Mouse (Mus musculus) lung, postnatal 4 days (tissue): Measurements from ENCODE around the gene Focad.

Experiments used
- DNase-seq, 2 experiments: peaks; one replicate each; pipeline ENCODE4 v3.0.0; 2021

Gene Focad

DNA sequence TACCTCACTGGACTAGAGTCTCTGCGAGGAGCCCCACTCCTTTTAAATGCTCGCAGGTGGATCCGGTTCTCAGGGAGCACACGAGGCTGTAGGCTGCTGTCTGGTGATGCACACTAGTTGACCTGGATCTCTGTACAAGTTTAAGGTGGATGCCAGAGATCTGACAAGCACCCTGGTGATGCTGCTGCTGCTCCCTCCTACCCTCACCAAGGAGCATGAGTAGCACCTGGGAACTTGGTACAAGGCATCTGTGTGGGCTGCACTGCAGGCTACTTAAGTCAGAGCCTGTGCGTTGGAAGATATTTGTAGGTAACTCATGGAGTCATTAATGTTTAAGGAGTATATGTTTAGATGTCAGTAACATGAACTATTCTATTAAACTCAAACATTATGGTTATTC lies 62.5 kb downstream of the Focad start:
- DNase-seq, result no peak

DNA sequence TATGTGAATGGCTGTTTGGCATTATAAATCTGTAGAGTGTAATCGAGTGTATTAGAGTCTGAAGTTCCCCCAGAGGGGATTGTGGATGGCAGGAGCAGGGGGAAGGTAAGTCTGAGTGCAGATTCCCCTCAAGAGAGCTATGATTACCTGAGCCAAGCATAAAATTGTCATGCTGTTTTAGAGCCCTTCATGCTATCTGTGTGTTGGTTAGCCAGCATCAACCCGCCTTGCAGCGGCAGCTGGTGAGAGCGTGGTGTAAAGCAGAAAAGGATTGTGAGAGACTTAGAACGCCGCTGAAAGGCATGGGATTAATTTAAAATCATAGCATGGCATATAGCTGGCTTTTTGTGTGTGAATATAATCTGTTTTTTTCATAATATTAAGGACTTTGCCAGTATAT lies 63.2 kb downstream of the Focad start:
- no peak for DNase-seq

DNA sequence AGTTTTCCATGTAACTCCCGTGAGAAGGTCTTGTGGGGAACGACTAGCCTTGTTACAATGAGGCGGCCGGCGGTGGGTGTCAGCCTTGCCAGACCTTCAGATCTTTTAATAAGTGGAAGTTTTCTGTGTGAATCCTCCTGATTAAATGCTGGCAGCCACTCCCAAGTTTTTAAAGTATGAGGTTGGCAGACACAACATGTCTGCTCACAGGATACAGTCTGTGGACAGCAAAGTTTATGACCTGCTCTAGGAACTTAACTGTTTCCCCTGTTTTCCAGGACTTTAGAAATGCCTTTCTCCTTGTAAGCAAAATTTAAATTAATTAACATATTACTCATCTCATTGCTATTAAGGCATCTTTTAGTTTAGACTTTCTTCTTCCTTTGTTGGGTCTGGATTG lies 64.8 kb downstream of the Focad start:
- no peak for DNase-seq

DNA sequence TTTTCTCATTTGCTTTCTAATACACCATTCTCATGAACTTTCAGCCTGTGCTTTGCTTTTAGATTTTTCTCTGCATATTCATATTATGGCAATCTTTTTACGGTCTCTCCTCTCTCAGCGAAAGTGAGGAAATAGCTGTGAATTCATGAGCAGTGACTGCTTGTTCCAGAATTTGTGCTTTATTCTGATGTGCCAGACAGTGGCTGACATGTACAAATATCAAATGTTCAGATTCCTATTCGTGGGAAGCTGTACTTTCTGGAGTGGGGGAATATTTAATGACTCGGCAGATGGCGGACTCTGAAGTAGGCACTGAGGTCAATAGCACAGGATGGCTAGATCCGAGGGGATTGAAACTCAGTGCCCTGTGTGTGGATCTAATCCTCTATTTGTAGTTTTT lies 65.3 kb downstream of the Focad start:
- DNase-seq, result no peak

DNA sequence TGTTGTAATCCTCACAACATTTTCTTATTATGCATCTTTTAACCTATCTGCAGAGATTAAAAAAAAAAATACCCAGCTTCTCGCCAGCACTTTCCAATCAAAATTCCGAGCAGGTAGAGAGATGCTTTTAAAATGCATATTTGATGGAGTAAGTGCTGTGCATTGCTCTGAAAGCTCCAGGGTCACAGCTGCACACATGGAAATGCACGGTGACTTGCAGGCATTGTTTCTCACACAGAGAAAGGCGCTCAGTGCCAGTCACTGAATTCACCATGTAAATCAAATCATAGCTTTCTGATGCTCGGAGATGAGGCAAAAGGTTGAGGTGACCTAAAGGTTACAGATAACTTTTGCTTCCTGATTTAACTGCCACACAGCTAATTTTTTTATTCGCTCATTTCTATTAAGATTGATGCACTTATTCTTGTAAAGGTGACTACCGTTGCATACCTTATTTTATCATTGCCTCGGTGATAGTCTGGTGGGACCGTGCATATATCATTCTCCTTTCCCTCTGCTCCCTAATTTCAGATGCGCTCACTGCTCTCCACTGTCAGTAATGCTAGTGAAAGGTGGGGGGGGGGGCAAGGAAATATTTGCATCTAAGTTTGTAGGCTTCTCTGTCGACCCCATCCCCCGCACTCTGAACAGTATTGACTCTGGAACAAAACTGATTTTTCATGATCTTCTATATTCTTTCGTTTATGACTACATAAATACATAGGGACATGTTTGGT lies 69.2 kb downstream of the Focad start:
- no peak for DNase-seq

DNA sequence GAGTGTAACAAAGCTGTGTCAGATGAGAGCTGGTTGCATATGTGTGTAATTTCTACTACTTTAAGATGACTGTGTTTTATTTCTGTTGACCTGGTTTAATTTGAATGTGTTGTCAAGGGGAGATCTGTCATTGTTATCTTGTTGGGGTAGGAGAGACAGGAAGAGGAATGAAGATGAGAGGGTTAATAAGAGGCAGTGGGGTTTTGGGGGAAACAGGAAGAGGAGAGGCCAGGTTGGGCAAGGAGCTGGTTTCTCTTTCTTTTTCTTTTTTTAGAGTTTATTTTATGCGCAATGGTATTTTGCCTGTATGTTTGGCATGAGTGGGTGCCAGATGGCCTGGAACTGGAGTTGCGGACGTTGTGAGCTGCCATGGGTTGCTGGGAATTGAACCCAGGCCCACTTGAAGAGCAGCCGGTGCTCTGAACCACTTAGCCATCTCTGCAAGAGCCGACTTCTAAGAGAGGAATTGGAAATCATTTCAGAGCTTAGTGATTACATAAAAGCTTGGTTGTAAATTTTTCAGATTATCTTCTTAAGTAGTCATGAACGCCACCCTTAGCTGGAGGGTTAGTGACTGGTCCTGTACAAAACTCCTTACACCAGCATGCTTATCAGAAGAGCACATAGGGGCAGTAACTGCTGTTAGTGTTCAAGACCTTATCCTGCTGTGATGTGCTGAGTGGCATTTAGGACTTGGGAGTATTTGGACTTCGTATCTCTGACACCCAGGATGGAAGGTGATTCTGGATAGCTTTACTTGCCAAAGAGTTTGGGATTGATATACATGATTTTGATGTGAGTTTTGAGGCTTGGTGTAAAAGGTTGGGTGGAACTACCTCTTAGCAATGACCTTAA lies 72.8 kb downstream of the Focad start:
- DNase-seq, result no peak

DNA sequence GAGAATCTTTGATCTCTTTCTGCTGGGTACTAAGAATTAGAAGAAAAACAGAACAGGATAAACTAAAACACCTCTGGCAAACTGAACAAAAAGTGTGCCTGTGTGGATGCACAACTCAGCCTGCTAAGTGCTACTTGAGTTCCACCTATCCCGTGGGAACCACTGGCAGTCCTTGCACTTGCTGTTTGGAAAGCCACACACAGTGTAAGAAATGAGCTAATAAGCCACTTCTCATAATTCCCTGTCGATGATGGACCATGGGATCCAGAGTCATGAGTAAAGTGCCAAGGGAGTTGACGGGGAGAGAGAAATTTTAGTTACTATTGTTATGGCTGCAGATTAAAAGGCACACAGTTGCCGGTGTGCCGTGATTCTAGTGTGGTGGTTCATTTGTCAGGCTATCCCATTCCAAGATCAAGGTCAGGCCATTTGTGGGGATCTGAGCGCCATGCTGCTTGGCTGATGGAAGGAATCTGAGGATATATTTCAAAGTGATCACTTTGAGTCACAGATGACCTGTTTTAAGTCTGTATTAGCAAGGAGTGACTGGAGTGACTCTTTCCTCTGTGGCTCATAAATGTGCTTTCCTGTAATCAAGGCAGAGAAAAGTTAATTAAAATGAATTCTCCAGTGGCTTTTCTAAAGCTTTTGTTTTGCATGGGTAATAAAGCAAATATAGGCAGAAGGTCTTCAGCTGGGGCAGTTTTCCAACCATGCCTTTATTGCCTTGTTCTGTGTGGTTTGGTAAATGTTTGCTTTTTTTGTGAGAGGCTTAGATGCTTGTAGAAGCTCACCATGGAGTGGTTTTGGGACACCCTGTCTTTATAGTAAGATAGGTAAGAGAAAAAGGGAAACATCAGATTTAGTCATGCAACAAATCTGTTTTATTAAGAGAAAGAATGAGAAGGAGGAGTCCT lies 80.9 kb downstream of the Focad start:
- no peak for DNase-seq

DNA sequence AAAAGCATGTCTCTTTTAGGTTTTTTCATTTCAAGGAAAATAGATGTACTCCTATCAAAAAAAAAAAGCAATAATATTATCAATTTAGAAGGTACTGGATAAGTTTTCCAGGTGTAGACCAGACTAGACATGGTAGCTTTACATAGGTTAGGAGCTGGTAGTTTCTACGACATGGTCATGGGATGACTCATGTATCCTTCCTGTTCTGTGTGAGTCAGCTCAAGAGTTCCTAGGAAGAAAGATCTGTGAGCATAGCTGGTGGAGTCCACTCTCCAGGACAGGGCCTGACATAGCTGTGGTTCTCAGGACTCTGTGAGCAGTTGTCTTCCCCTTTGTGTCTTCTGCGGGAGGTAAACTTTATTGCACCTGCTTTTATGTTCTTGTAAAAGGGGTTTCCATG lies 84.9 kb downstream of the Focad start:
- no peak for DNase-seq

DNA sequence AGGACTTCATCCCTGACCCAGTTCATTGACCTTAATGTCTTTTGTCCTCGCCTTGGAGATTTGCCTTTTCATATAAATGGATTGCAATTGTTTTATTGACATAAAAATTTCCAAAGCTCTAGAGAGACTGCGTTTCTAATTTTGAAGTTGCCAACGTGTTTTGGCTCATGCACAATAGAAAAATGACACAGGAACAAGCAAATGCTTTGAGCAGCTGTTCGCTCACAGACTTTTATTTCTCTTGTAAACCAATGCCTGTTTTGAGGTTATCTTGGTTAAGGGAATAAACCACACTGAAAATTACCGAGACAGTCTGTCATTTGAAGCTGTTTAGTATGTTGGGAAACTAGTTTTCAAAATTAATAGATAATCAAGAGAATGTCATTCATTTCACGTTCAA lies 89.9 kb downstream of the Focad start:
- no peak for DNase-seq

DNA sequence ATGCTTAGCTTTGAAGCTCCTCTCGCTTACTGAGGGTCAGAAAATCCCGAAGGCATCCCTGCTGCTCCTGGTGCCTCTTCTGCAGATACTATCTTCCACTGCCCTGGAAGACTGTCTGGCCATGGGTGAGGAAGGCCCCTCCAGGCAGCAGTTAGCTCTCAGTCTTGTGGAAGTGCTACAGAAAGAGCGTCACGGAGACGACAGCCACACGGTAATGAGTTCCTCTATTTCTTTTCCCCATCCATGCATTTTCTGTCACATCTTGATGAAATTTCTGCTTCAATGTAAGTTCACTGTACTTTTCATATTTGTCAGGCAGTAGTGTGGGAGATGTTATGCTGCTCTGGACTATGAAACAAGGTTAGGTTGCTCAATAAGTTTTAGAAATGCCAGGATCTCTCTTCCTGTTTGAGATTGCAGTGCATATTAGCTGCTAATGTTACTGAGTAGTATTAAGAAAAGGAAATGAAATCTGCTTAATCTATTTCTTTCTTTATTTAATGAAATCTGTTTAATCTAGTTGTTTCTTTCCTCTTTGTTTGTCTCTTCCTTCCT lies 91.5 kb downstream of the Focad start:
- DNase-seq, result no peak

DNA sequence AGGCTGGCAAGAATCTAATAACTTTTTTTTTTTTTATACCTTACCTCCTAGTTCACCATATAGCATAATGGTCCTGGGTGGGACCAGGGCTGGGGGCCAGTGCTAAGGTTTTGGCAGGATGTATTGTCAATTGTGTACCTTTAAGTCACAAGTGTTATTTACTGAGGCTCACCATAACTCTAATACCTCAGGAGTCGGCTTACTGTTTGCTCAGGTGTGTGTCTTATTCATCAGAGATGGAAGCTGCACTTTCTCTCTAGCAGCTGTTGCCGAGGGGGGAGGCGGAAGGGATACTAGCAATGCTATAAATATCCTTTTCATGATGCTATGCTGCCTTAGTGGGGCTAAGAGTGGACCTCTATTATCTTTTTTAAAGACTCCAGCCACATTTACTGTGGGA lies 93.2 kb downstream of the Focad start:
- no peak for DNase-seq

DNA sequence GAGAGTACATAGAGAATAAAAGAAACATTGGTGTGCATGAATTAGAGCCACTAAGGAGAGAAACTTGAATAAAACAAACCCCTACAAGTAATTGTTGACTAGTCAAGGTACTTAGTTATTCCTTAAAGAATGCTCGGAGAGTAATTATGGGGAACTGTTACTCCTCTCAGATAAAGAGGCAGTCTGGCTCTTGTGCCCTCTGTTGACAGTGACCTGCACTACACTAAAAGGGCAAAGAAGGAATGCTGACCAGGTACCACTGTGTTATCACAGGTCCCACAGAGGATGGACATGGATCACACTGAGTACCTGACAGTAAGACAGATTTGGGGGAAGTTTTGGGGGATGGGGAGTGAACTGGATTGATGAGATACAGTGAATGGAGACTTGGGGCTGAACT lies 95.1 kb downstream of the Focad start:
- DNase-seq, result no peak

DNA sequence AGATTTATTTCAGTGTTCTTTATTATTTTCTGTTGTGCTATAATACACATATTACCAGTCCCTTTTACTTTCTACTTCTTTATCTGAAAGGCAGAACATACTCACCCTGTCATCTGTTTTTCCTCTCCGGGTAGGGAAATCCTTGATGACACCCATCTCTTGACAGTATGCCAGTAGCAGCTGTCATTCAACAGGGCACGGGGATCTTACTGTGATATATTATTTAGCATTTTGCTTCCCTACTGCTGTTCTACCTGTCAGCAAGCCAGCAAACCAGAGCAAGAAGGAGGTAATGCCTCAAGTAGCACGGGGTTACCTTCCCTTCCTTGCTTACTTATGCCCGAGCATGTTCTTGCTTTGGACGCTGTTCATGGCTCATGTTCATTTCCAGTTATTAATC lies 99.8 kb downstream of the Focad start:
- no peak for DNase-seq

DNA sequence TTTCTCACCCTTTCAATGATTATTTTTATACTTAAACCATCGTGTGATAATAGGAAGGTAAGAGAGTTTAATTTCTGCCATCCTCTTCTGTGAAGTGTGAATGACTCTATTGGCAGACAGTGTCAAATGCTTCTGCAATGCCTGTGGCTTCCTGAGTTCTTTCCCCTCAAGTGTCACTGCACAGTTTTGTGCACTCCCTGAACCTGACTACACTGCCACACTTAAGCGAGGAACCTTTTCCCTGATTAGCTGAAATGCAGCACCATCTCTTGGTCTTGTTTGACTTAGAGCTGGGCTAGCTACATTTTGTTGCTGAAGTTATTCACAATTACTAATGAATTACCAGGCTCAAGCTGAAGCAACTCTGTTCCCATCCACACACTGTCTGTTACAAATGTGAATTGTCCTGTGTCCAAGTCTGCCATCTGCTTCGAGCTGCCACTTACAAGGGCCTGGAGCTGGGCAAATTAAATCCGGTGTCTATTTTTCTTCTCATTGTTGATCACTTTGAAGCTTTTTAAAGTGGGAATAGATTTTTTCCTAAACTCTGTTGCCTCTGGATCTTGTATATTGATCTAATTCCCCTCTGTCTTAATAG lies 101.6 kb downstream of the Focad start:
- no peak for DNase-seq

DNA sequence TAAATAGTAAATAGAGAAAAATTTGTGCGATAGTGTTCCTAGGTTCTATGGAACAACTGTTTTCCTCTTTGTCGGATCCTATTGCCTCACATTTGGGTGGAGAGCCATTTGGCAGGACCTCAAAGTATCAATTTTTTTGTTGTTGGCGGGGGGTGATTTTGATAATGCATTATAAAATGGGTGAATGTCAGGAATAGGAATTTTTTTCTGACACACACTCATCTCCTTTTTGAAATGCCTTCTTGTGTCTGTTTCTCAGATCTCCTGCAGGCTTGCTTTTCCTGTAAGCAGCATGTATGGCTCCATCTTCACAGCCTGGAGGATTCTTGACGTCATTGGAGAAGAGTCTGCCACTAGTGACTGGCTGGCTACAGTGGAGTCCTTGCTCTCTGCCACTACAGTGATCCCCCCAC lies 102.1 kb downstream of the Focad start:
- DNase-seq, result peak in 1 of 2 experiments; percentile 16

DNA sequence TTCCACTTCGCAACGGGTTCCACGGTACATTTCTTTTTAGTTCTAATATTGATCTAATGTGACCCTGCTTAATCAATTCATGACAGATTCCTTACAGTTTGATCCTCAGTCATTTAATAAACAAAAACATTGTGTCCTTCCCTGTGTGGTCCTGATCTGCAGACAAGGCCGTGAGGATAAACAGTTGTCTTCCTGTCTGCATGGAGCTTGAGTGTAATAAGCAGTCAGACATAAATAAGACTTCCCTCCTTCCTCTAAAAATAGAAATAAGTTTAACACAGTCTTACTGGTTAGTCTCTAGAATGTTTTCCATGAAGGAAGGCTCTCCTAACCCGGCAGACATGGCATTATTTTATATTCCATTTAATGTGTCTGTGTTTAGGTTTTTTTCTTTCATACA lies 102.8 kb downstream of the Focad start:
- DNase-seq, result no peak

DNA sequence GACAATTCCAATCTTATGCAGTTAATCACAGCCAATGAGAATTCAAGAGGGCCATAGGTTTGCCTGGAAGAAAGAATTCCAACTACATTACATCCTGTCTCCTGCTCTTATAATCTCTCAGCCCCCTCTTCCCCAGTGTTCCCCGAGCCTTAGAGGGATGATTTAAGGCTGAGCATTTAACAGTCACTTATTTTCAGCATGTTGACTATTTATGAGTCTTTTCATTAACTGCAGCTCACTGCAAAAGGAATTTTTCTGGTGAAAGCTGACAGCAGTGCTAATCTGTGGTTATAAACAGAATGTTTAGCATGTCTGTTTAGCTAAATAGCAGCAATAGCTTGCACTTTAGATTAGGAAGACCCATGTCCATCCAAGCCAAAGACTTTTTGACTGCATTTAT lies 104.8 kb downstream of the Focad start:
- no peak for DNase-seq

DNA sequence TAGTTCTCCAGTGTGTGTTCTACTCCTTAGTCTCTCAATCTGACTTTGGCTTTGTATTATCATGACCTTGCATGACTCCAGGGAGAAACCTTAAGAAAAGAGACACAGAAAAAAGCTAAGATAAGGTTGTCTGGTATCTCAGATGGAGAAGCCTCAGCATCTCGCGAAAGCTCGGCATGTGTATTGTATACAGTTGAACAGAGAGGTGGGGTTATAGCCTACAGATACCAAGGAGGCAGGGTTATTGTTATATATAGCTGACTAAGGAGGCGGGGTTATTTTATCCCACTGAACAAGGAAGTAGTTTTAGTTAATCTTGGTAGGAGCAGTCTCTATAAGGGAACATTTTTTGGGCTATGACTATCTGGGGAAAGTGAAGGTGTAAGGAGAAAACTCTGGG lies 106.6 kb downstream of the Focad start:
- DNase-seq, result no peak

DNA sequence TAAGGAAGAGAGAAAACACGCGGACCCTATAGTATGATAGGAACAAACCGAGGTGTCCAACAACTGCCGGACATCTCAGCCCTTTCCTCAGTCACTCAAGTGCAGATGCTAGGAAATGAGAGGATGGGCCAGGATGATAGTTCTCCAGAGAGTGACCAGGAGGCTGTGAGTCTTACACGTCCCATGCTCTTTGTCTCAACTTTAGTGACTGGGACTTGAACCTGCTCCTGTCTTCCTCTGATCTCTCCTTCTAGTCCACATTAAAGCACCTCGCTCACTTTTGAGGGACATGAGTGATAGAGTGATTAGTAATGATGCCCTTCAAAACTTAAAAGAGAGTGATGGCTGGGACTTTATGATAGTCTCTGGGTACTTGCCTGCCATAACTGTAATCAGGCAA lies 114.2 kb downstream of the Focad start:
- DNase-seq, result no peak

DNA sequence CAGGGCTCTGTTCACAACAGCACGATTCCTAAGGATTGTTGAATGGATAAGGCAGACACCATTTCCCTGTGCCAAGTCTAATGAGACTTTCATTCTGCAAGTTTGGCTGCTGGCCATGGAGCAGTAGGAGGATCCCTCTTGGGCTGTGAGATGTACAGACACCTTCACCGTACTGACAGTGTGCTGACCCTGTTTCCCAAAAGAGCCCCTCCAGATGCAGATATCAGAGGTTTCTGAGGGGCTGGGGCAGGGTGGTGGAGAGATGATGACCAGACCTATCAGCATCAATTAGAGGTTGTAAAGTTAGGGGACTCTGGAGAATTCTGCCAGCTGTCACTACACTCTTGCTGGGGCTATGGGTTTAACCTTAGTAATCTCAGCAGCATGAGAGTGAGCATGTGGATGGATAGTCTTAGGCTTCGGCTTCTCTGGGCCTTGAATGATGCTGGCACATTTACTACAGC lies 115.0 kb downstream of the Focad start:
- DNase-seq, result peak; percentile 26 to 33

DNA sequence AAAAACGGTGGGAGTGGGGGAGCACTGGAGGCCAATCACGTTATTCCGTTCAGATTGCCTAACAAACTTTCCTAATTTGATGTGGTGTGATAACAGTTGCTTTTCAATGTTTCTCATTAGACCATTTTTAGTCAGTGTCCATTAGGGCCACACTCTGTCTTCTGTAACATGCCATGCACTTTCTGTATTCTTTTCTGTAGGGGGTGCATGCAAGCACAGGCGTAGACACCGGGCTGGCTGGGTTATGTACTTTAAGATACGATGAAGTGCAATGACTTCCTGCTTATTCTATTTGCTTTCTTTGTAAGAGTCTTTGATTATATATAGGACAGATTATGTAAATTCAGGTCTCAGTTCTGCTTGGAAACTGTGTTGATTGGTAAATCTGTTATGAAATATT lies 116.2 kb downstream of the Focad start:
- no peak for DNase-seq

DNA sequence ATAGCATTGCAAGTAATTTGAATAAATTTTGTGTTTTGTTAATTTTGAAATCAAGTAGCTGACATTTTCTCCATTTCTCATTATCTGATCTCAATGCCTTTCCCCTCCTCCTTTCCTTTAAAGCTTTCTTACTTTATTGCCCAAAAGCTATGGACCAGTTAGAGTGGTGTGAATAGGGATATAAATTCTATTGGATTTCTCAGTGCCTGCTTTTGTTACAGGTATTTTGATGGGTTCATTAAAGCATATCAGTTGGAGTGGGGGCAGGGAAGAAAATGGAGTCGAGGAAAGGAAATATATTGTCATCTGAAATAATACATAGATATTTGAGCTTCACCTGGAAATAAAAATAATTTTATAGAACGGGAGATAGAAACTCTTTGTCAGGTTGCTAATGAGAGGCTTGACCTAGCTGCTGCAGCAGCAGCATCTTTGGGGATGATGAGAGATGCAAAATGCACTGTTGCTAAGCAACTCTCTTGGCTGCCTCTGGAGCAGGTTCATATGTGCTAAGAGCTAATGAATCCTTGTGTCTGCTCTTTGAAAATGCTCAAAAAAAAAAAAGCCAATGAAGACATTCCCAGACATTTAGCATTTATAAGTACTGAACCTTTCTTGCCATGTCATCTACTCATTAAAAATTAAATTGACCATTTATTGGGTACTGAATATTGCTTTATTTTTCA lies 116.9 kb downstream of the Focad start:
- DNase-seq, result no peak
